Mouse (Mus musculus): ENCODE measurements around the gene Gdf1.

Gdf1 gene

GRCm38 (mm10) chr8:70329835-70330740 is 471 bp downstream of the Gdf1 start:
- DNase-seq (ENCODE audit: low read depth, low spot score) = no peak

DNA sequence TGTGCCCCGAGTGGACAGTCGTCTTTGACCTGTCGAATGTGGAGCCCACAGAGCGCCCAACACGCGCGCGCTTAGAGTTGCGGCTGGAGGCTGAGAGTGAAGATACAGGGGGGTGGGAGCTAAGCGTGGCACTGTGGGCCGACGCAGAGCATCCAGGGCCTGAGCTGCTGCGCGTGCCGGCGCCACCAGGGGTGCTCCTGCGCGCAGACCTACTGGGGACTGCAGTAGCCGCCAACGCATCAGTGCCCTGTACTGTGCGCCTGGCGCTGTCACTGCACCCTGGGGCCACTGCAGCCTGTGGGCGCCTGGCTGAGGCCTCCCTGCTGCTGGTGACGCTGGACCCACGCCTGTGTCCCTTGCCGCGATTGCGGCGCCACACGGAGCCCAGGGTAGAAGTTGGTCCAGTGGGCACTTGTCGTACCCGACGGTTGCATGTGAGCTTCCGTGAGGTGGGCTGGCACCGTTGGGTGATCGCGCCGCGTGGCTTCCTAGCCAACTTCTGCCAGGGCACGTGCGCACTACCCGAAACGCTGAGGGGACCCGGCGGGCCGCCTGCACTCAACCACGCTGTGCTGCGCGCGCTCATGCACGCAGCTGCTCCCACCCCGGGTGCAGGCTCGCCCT is 1.2 kb downstream of the Gdf1 start:
- peak; percentile 71 for DNase-seq (ENCODE audit: low read depth, low spot score)

DNA sequence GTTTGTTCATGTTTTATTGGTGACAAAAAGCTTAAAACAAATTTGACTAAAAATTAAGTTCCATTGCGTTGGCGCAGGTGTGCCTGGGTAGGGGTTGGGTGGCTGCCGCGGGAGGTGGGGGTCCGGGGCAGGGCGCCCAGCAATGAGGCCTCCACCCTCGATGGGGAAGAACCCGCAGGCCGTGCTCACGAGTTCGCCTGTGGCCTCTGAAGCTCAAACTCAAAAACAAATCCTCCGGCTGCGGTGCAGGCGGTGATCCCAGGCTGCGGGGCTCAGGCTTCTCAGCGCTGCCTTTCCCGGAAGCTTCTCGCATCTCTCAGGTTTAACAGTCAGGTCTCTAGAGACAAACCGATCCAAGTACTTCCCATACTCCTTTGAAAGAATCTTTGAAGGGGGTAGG is 1.9 kb downstream of the Gdf1 start:
- no peak for DNase-seq (ENCODE audit: low read depth, low spot score)

GRCm38 (mm10) chr8:70332070-70332877 is 2.7 kb downstream of the Gdf1 start:
- DNase-seq (ENCODE audit: low read depth, low spot score) = peak; percentile 79

- no peak for DNase-seq (ENCODE audit: low read depth, low spot score)
These were observed 3.2 kb downstream of the Gdf1 start for GRCm38 (mm10) chr8:70332878-70333202.

DNA sequence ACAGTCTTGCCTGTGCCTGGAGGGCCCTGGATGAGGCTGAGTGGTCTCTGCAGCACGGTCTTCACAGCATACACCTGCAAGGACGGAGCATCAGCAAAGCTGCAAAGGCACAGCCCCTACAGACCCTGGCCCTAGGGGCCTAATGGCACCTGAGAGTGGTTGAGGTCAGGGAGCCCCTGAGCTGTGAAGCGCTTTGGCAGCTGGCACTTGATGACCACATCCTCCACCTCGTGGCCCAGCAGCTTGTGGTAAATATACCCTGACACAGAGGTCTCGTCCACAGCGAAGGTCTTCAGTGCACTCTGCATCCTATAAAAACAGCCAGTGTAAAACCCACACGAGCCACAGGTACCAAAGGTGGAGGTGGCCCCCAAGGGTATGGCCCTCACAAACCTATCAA is 9.3 kb downstream of the Gdf1 start:
- no peak for DNase-seq (ENCODE audit: low read depth, low spot score)

GRCm38 (mm10) chr8:70340659-70341058 is 11.0 kb downstream of the Gdf1 start:
- no peak for DNase-seq (ENCODE audit: low read depth, low spot score)

DNA sequence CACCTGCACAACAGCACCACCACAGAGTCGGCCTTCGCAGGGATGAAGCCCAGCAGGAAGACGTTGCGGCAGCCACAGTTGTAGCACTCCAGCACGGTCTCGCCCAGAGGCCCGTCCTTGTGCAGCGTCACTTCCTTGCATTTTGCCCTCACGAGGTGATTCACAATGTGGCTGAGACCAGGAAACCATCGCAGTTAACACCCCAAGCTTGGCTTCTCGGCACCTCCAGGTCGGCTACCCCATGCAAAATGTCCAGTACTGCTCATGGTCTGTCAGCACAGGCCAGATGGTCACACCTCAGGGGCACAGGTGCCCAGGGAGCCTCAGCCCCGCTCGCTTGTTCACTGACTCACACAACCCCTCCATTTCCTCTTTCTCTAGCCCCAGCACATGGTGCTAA is 12.4 kb downstream of the Gdf1 start:
- no peak for DNase-seq (ENCODE audit: low read depth, low spot score)

DNA sequence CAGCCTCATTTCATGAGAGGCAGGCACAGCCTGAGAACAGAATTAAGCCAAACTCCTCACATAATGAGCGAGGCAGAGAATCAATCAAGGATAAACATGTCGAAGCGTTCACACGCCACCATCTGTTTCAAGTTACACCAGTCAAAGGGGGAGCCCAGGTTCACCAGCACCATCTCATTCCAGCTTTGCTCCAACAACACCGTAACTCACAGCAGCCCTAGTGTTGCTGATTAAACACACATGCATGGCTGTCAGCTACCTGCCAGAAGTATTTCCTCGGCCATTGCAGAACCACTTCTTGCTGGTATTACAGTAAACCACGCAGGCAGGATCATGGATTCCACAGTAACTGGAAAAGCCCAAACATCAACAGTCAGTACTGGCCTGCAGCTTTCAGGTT is 13.5 kb downstream of the Gdf1 start:
- DNase-seq (ENCODE audit: low read depth, low spot score) = peak; percentile 74

GRCm38 (mm10) chr8:70343696-70344095 is 14.1 kb downstream of the Gdf1 start:
- no peak for DNase-seq (ENCODE audit: low read depth, low spot score)

DNA sequence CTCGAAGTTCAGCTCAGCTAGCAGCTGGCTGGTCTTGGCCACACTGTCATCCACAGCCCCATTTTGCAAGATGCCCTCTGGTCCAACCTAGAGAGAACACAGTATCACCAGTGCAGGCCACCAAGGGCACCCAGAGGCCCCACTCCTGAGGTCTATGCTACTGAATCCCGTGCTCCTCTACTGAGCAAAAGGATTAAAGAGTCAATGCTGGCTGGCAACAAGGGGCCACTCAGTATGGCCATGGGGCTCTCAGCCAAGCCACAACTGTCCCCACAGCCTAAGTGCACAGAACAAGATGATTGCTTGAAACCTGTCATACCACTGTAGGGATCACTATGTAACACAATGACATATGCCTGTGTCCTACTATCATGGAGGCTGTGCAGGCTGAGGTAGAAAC is 14.7 kb downstream of the Gdf1 start:
- DNase-seq (ENCODE audit: low read depth, low spot score) = no peak

GRCm38 (mm10) chr8:70347443-70347842 is 17.8 kb downstream of the Gdf1 start:
- DNase-seq (ENCODE audit: low read depth, low spot score) = no peak

DNA sequence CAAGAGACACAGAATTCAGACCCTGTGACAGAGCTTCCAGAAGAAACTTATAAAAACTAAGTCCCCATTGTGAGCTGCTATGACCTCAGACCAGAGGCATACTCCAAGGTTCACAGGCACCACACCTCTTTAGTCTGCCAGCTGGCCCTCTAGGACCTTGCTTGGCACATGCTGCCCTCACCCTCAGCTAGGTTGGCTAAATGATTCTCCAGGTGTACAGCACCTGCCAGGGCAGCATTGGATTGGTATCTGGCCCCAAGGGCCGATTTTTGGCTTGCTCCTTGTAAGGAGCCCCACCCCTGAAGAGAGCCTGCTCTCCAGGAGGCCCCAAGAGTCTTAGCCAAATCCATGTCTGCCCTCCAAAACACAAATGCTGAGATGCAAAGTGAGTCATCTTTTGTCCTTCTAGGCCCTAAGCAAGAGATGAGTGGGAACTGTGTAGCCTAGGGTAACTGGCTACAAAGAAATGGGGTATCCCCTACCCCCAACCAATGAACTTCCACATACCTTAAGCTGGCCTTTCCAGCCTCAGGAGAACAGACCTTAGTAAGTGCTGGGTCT is 18.3 kb downstream of the Gdf1 start:
- no peak for DNase-seq (ENCODE audit: low read depth, low spot score)

GRCm38 (mm10) chr8:70351035-70351999 is 21.7 kb downstream of the Gdf1 start:
- DNase-seq (ENCODE audit: low read depth, low spot score) = no peak

- no peak for DNase-seq (ENCODE audit: low read depth, low spot score)
These were observed 22.4 kb downstream of the Gdf1 start for GRCm38 (mm10) chr8:70352000-70352384.

- no peak for DNase-seq (ENCODE audit: low read depth, low spot score)
These were observed 23.1 kb downstream of the Gdf1 start for GRCm38 (mm10) chr8:70352657-70353151.

- peak; percentile 99 for DNase-seq (ENCODE audit: low read depth, low spot score)
These were observed 23.7 kb downstream of the Gdf1 start, which contains the start of gene Upf1 for GRCm38 (mm10) chr8:70353194-70353817. Upf1 (minus strand) TSS chr8:70353278.

DNA sequence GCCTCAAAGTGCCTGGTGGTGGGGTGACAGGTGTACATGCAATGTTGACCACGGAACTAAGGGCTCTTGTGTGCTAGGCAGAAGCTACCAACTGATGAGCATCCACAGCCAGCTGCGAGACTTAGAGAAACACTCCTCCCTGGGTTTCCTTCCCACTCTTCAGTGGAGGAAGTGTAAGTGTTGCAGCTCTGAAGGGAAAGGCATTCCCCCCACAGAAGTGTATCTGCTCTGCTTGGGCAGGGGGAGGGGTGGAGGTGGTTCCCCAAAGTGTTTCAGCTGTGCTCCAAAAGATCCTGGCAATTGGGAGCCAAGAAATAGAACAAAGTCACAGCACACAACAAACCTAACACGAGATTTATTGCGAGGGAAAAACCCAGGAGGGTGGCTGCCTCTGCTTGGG is 24.4 kb downstream of the Gdf1 start:
- DNase-seq (ENCODE audit: low read depth, low spot score) = no peak

DNA sequence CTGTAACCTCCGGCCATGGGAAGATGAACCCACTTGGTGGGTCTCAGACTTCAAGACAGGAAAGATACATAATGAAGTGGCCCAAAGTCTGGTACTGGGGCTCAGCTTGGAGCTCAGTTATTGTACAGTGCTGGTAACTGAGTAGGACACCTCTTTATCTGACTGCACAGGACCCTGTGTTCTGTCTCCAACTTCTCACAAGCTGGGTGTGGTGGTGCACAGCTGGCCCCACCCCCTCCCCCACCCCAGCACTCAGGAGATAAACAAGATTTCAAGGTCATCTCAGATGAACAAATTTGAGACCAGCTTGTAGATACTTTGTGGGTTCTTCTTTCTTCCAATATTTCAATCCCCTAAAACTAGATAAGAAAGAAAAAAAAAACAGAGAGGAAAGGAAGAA is 26.5 kb downstream of the Gdf1 start:
- no peak for DNase-seq (ENCODE audit: low read depth, low spot score)

DNA sequence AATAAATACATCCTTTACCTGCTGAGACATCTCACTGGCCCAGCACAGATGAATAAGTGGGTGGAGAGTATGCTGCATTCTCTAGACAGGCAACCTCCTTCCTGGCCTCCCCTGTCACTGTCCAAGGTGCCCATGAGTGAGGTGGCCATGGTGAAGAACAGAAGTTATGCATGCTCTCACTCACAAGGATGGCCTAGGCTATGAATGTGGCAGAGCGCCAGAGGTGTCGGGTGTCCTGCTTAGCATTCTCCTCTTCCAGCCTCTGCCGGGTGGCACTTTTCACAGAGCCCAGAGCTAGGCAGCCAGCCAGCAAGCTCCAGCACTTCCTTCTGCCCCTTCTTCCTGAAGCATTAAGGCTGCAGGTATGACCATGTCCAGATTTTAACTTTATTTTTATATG is 29.8 kb downstream of the Gdf1 start:
- DNase-seq (ENCODE audit: low read depth, low spot score) = no peak
